In the genomic region with DNA sequence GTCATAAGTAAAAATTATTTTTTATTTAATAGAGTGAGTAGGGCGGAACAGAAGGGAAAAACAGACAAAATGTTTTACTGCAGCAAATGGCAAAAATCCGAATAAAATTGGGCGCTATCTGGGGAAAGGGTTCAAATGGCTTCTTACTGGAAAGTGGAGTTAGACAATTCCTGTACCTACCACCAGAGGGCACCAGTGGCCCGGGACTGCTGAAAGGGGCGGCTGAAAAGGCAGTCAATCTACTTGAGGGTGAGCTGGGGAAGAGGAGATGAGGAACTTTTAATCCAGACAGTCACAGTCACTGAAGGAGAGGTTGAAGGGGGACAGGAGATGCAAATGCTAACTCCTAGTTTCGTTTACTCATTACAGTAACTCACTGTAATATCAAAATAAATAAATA, we compare ENCODE assay signal across 8 mouse cellular contexts. TPM values are rescaled to one million over a fixed set of nuclear protein-coding genes. Genes with fewer than 3 reads are reported as not detected.
DNase-seq lines count a peak whose midpoint lies in the region; TF ChIP-seq lines count a peak whose summit lies in the region.

No protein-coding gene starts in this region.

- no peak for TF ChIP-seq POLR2A in MEL (IDR thresholded peaks at IDR 0.05; ENCODE audit: control insufficient read depth in 1 of 2, insufficient read depth in 1 of 2, low read depth in 1 of 2, low read length in 2 of 2, poor library complexity in 1 of 2)
- no peak for TF ChIP-seq POLR2A in testis, adult 2 months (IDR thresholded peaks at IDR 0.05; ENCODE audit: control insufficient read depth, low read depth, low read length)

- H3K36me3 ChIP-seq in MEL (ENCODE audit: control insufficient read depth in 1 of 2, insufficient read depth in 2 of 2, low read length in 2 of 2), result peaks cover 0 to 13% of the 10 kb centered on the region in 2 experiments; a peak in 2 of 4 replicates
- H3K36me3 ChIP-seq in testis, adult 2 months (ENCODE audit: control insufficient read depth, insufficient read depth, low read length), result no peaks in the 10 kb centered on the region

- H3K79me2 ChIP-seq in MEL (ENCODE audit: control insufficient read depth, insufficient read depth, low read length, poor library complexity), result peaks cover 8% of the 10 kb centered on the region

- peak; percentile 82 to 91 (median 91) for TF ChIP-seq CTCF in MEL (IDR thresholded peaks at IDR 0.05 in 2 of 3, conservative IDR thresholded peaks at IDR 0.05 in 1 of 3; ENCODE audit: control insufficient read depth in 1 of 3, insufficient read depth in 1 of 3, low read depth in 2 of 3, low read length in 3 of 3, poor library complexity in 1 of 3, severe bottlenecking in 1 of 3)
- TF ChIP-seq CTCF in left cerebral cortex, adult 2 months (IDR thresholded peaks at IDR 0.05), result peak; percentile 94
- TF ChIP-seq CTCF in testis, adult 2 months (IDR thresholded peaks at IDR 0.05; ENCODE audit: control insufficient read depth, insufficient read depth, insufficient replicate concordance, low read depth, low read length), result peak; percentile 76; the same call in 1 of the 2 replicates

- H3K4me3 ChIP-seq in MEL (ENCODE audit: control insufficient read depth in 1 of 2, insufficient read depth in 1 of 2, low read depth in 2 of 2, low read length in 2 of 2), result no peak overlapping the region
- H3K4me3 ChIP-seq in left cerebral cortex, adult 2 months, result no peak overlapping the region
- no peak overlapping the region for H3K4me3 ChIP-seq in testis, adult 2 months (ENCODE audit: control insufficient read depth, low read depth, low read length)

- peaks cover 0 to 20% of the 10 kb centered on the region in 2 experiments; a peak in 2 of 4 replicates for H3K4me1 ChIP-seq in MEL (ENCODE audit: control insufficient read depth in 1 of 2, insufficient read depth in 2 of 2, low read length in 2 of 2)
- H3K4me1 ChIP-seq in testis, adult 2 months (ENCODE audit: control insufficient read depth, insufficient read depth, low read length), result peaks cover 3% of the 10 kb centered on the region; the same call in 1 of the 2 replicates

- H3K27ac ChIP-seq in MEL (ENCODE audit: control insufficient read depth, low read depth, low read length), result no peak overlapping the region
- no peak overlapping the region for H3K27ac ChIP-seq in left cerebral cortex, adult 2 months
- no peak overlapping the region for H3K27ac ChIP-seq in testis, adult 2 months (ENCODE audit: control insufficient read depth, insufficient read depth, low read depth, low read length)

- intact Hi-C loops in heart, postnatal 25 days (cut with DNase I), result loop anchor here (5.0 to 10.0 kb wide), 4 partner anchors 200 to 1313 kb away; a partner anchor contains a TSS
- intact Hi-C loops in gastrocnemius, postnatal 36 days (cut with DNase I), result loop anchor here (5.0 kb wide), 1 partner anchor 238 kb away; no protein-coding TSS in a partner anchor
- intact Hi-C loops in left cerebral cortex, adult 2 months (cut with DNase I), result loop anchor here (5.0 to 10.0 kb wide), 4 partner anchors 440 to 1313 kb away; no protein-coding TSS in a partner anchor

- no peak overlapping the region for H3K9ac ChIP-seq in MEL (ENCODE audit: control insufficient read depth, low read depth, low read length, poor library complexity, severe bottlenecking)

- peak; percentile 91 for DNase-seq in heart, adult 11 months
- no peak for DNase-seq in heart, postnatal 25 days (ENCODE audit: low spot score)
- DNase-seq in MEL (ENCODE audit: low read depth, low spot score), result peak; percentile 87
- DNase-seq in cerebellum, adult 8-10 months, result peak; percentile 70
- peak; percentile 42 to 58 for DNase-seq in gastrocnemius, postnatal 36 days
- peak; percentile 69 to 81 for DNase-seq in left cerebral cortex, adult 2 months (ENCODE audit: extremely low spot score in 1 of 2, low spot score in 2 of 2)
- peak; percentile 86 for DNase-seq in naive thymus-derived CD4-positive, alpha-beta T cell, adult 2 months (ENCODE audit: low read depth)

- no peaks in the 10 kb centered on the region for H3K9me3 ChIP-seq in MEL (replicated peaks; ENCODE audit: insufficient read depth, low read length)

- peak; percentile 93 for TF ChIP-seq RAD21 in MEL (IDR thresholded peaks at IDR 0.05; ENCODE audit: low read depth, low read length)

- no peak for TF ChIP-seq EP300 in MEL (IDR thresholded peaks at IDR 0.05; ENCODE audit: low read depth in 1 of 2, low read length in 2 of 2)

- no peaks in the 10 kb centered on the region for H3K27me3 ChIP-seq in MEL (ENCODE audit: control insufficient read depth in 1 of 2, insufficient read depth in 2 of 2, low read length in 2 of 2)
- H3K27me3 ChIP-seq in testis, adult 2 months (ENCODE audit: control insufficient read depth, insufficient read depth, low read length), result no peaks in the 10 kb centered on the region

TF ChIP-seq in MEL, 35 proteins besides CTCF, POLR2A, EP300 and RAD21:
- TF ChIP-seq ZC3H11A (IDR thresholded peaks at IDR 0.05; ENCODE audit: low read depth, low read length), result peak; percentile 87
- TF ChIP-seq SMC3 (IDR thresholded peaks at IDR 0.05; ENCODE audit: low read depth, low read length), result peak; percentile 92
- no peak for TF ChIP-seq ELF1 (IDR thresholded peaks at IDR 0.05; ENCODE audit: low read depth, low read length)
- TF ChIP-seq MAZ (IDR thresholded peaks at IDR 0.05; ENCODE audit: low read depth, low read length), result 0 out of 2 replicates have a peak, but pooled peaks have one; percentile 32

RNA-seq across cellular contexts. Expression of a gene that starts 4.6 kb away (rescaled TPM):
- 100 to 1,000 TPM; 135 TPM for total RNA-seq in heart, postnatal 25 days (2021)
- total RNA-seq in MEL (2012; rRNA removed), result 34.7 and 36.3 TPM in 2 replicates
- 10 to 100 TPM in 1 of 2 experiments, not detected in 1; 33.6 TPM for polyA plus RNA-seq in MEL (2012; ENCODE audit: insufficient read depth in 1 of 2, insufficient read length in 2 of 2, low read depth in 1 of 2, low replicate concordance in 2 of 2, missing spikeins in 1 of 2)
- total RNA-seq in gastrocnemius, postnatal 36 days (2021), result 10 to 100 TPM; 45.5 to 46.2 TPM
- 10 to 100 TPM; 50.0 to 52.5 TPM for total RNA-seq in left cerebral cortex, adult 2 months (2021)
- 60.0 and 63.4 TPM in 2 replicates for polyA plus RNA-seq in testis, adult 2 months (2012; rRNA removed)
